In genomic region chr7:134761799-134762198, GRCm38 (mm10) we compare ENCODE assay signal across 23 mouse cellular contexts.
DNase-seq lines count a peak whose midpoint lies in the region; ATAC-seq and TF ChIP-seq lines count a peak whose summit lies in the region.
"Had no signal": no experiment of that assay in that cellular context is flagged by ENCODE, and none has a peak within 500 bp of the region (broad histone marks: within the 10 kb centered on the region; RNA-seq: fewer than 3 reads in every experiment).

No protein-coding gene starts in this region.

- no peaks in the 10 kb centered on the region for H3K27me3 ChIP-seq in hindbrain, embryonic 10.5 days (ENCODE audit: insufficient read depth, poor library complexity, severe bottlenecking)
- no peaks in the 10 kb centered on the region for H3K27me3 ChIP-seq in hindbrain, embryonic 11.5 days (ENCODE audit: control insufficient read depth, insufficient read depth, low read length)
- H3K27me3 ChIP-seq: CH12.LX; embryonic facial prominence, embryonic 12.5 days; forebrain, embryonic 13.5 days; forebrain, embryonic 15.5 days had no signal

- 50% methylated on average over 4 of the region's 4 CpGs for WGBS in hindbrain, embryonic 10.5 days
- WGBS in hindbrain, embryonic 11.5 days, result 42% methylated on average over 4 of the region's 4 CpGs

- ATAC-seq in hindbrain, embryonic 11.5 days (ENCODE audit: low FRiP score), result no peak
- ATAC-seq: CD4-positive, CD25-positive, alpha-beta regulatory T cell, adult 4 months; forebrain, embryonic 13.5 days; forebrain, embryonic 15.5 days; forebrain, postnatal 0 days had no signal

- H3K4me3 ChIP-seq in hindbrain, embryonic 10.5 days, result no peak overlapping the region
- H3K4me3 ChIP-seq in hindbrain, embryonic 11.5 days (ENCODE audit: low read depth, low read length), result no peak overlapping the region
- H3K4me3 ChIP-seq in ES-E14 (ENCODE audit: insufficient read depth in 1 of 2, low read depth in 1 of 2, low read length in 2 of 2, poor library complexity in 1 of 2, severe bottlenecking in 1 of 2), result no peak overlapping the region
- H3K4me3 ChIP-seq: embryonic facial prominence, embryonic 12.5 days; forebrain, embryonic 13.5 days; forebrain, embryonic 15.5 days had no signal

- H3K36me3 ChIP-seq in hindbrain, embryonic 10.5 days, result peaks cover 73% of the 10 kb centered on the region
- H3K36me3 ChIP-seq in hindbrain, embryonic 11.5 days (ENCODE audit: control insufficient read depth, insufficient read depth, low read length), result no peaks in the 10 kb centered on the region
- H3K36me3 ChIP-seq in ES-E14 (ENCODE audit: control insufficient read depth, insufficient read depth, low read length, poor library complexity, severe bottlenecking), result peaks cover 18% of the 10 kb centered on the region
- H3K36me3 ChIP-seq: forebrain, embryonic 15.5 days had no signal

- DNase-seq in hindbrain, embryonic 10.5 days (ENCODE audit: low spot score), result no peak
- DNase-seq in hindbrain, embryonic 11.5 days (ENCODE audit: low spot score), result no peak
- peak; percentile 60 for DNase-seq in ES-E14 (ENCODE audit: low read depth, low spot score)
- peak; percentile 87 for DNase-seq in ZHBTc4 (ENCODE audit: low read depth, low spot score)
- DNase-seq in neural tube, embryonic 10.5 days (ENCODE audit: extremely low spot score, low spot score), result no peak
- no peak for DNase-seq in kidney, adult 11 months
- DNase-seq: adrenal gland, adult 2 months; adrenal gland, postnatal 10 days; adrenal gland, postnatal 25 days; B cell, adult 2 months; cerebellum, adult 11 months; cerebellum, adult 18-20 months; cerebellum, adult 8-10 months; cerebellum, adult 9-11 months; cerebellum, postnatal 14 days; cerebellum, postnatal 36 days; embryo, embryonic 11 days; forebrain, postnatal 0 days had no signal

- no peak overlapping the region for H3K9ac ChIP-seq in hindbrain, embryonic 11.5 days (ENCODE audit: low read depth, low read length)
- no peak overlapping the region for H3K9ac ChIP-seq in ES-E14 (ENCODE audit: insufficient read depth, low read depth, low read length, poor library complexity, severe bottlenecking)
- H3K9ac ChIP-seq: embryonic facial prominence, embryonic 12.5 days; forebrain, embryonic 13.5 days; forebrain, embryonic 15.5 days; forebrain, postnatal 0 days had no signal

- H3K4me2 ChIP-seq in hindbrain, embryonic 11.5 days (replicated peaks; ENCODE audit: low read depth, low read length), result no peak overlapping the region
- H3K4me2 ChIP-seq: embryonic facial prominence, embryonic 12.5 days; forebrain, embryonic 13.5 days; forebrain, embryonic 15.5 days had no signal

- H3K27ac ChIP-seq in hindbrain, embryonic 10.5 days, result 0 out of 2 replicates have a peak overlapping the region, but pooled peaks have one; percentile 8
- no peak overlapping the region for H3K27ac ChIP-seq in hindbrain, embryonic 11.5 days (ENCODE audit: low read depth, low read length)
- H3K27ac ChIP-seq in ES-E14 (ENCODE audit: insufficient read depth, low read depth, low read length, poor library complexity, severe bottlenecking), result no peak overlapping the region
- H3K27ac ChIP-seq: embryonic facial prominence, embryonic 12.5 days; forebrain, embryonic 13.5 days; forebrain, embryonic 15.5 days had no signal

- H3K9me3 ChIP-seq in hindbrain, embryonic 10.5 days, result no peaks in the 10 kb centered on the region
- H3K9me3 ChIP-seq in hindbrain, embryonic 11.5 days (ENCODE audit: control insufficient read depth, low read length), result no peaks in the 10 kb centered on the region
- no peaks in the 10 kb centered on the region for H3K9me3 ChIP-seq in ES-E14 (ENCODE audit: control insufficient read depth, insufficient read depth, low read depth, low read length)
- H3K9me3 ChIP-seq: embryonic facial prominence, embryonic 12.5 days; forebrain, embryonic 13.5 days; forebrain, embryonic 15.5 days had no signal

- H3K4me1 ChIP-seq in hindbrain, embryonic 10.5 days (replicated peaks), result peaks cover 10% of the 10 kb centered on the region
- H3K4me1 ChIP-seq in hindbrain, embryonic 11.5 days (replicated peaks; ENCODE audit: control insufficient read depth, insufficient read depth, low read length), result no peaks in the 10 kb centered on the region
- H3K4me1 ChIP-seq in ES-E14 (ENCODE audit: control insufficient read depth in 2 of 2, insufficient read depth in 2 of 2, low read length in 2 of 2, poor library complexity in 1 of 2), result peaks cover 2 to 5% of the 10 kb centered on the region in 2 experiments; a peak in 2 of 4 replicates
- H3K4me1 ChIP-seq: embryonic facial prominence, embryonic 12.5 days; forebrain, embryonic 13.5 days; forebrain, embryonic 15.5 days had no signal

- in situ Hi-C loops in ES-E14 (cut with MboI; ENCODE audit: low sequenced_read_pairs in 2 of 2, unreplicated experiment in 2 of 2), result no loop called here

TF ChIP-seq in ES-E14, 5 proteins besides CTCF, POLR2A, EP300 and RAD21:
- TF ChIP-seq ZNF384 (IDR thresholded peaks at IDR 0.05; ENCODE audit: low read depth, low read length) (no peak), HCFC1 (IDR thresholded peaks at IDR 0.05; ENCODE audit: borderline replicate concordance, insufficient read depth, low read length) (no peak)

Comparison
In these comparisons a context has a peak if more than half of its experiments do, and no peak if none do; other contexts are left out.
1. DNase-seq: peak in ES-E14 (single experiment) and ZHBTc4 (single experiment); none in hindbrain, embryonic 10.5 days (single experiment), hindbrain, embryonic 11.5 days (single experiment), neural tube, embryonic 10.5 days (single experiment) and kidney, adult 11 months (single experiment).